Mouse (Mus musculus) forebrain, embryonic 10.5 days (tissue): ENCODE data around the gene Lipt2. TPM values are rescaled to one million over a fixed set of nuclear protein-coding genes. Genes with fewer than 3 reads are reported as not detected.

Experiments used
- DNase-seq: peaks from one replicate; pipeline ENCODE4 v3.0.0-alpha.2; 2017; ENCODE audit warnings: low spot score; ENCODE audit errors: extremely low spot score
- H3K27ac ChIP-seq: fragments of 300-500 bp; sonication (generic); 2 replicates; pipeline ENCODE4 v1.5.1; 2016; ENCODE audit warnings: mild to moderate bottlenecking
- H3K27me3 ChIP-seq: fragments of 300-500 bp; sonication (generic); 2 replicates; pipeline ENCODE4 v1.6.1; 2016; ENCODE audit warnings: mild to moderate bottlenecking; ENCODE audit not compliant: poor library complexity, severe bottlenecking
- H3K36me3 ChIP-seq: fragments of 300-500 bp; sonication (generic); replicated peaks from 2 replicates; pipeline ENCODE4 v1.6.1; 2016; ENCODE audit warnings: mild to moderate bottlenecking, moderate library complexity
- H3K4me1 ChIP-seq: fragments of 300-500 bp; sonication (generic); 2 replicates; pipeline ENCODE4 v1.6.1; 2016
- H3K4me3 ChIP-seq: fragments of 300-500 bp; sonication (generic); 2 replicates; pipeline ENCODE4 v1.5.1; 2016; ENCODE audit warnings: mild to moderate bottlenecking, moderate library complexity
- H3K9me3 ChIP-seq: fragments of 300-500 bp; sonication (generic); 2 replicates; pipeline ENCODE4 v1.6.1; 2016; ENCODE audit warnings: mild to moderate bottlenecking, moderate library complexity
- WGBS: fragments of 180-500 bp; shearing (Covaris S2); methylation state at CpG from one replicate; pipeline ENCODE4 v1.1.7; 2016; 5-methylcytosine and 5-hydroxymethylcytosine counted together
- polyA plus RNA-seq: library from polyadenylated mRNA; unstranded; fragments of >200 nt; fragmentation: Nextera tagmentation; extraction: Ambion mirVana; gene quantifications from 2 replicates; pipeline ENCODE4 v1.2.1, GENCODE M21; 2016

Lipt2 gene
- polyA plus RNA-seq, 1 experiment from 2014 or later = 22.7 TPM

GRCm38 (mm10) chr7:100132379-100132778, 26.7 kb upstream of the Lipt2 start:
- Histone ChIP-seq H3K27ac (no peak overlapping the region), H3K4me3 (no peak overlapping the region), H3K27me3 (no peaks in the 10 kb centered on the region), H3K36me3 (no peaks in the 10 kb centered on the region), H3K9me3 (no peaks in the 10 kb centered on the region), H3K4me1 (peaks cover 19% of the 10 kb centered on the region)
- WGBS = 89% methylated on average over 1 of the region's 1 CpGs
- no peak for DNase-seq

GRCm38 (mm10) chr7:100137038-100137437, 22.0 kb upstream of the Lipt2 start:
- 84% methylated on average over 9 of the region's 9 CpGs for WGBS
- Histone ChIP-seq H3K27ac (no peak overlapping the region), H3K4me3 (no peak overlapping the region), H3K27me3 (no peaks in the 10 kb centered on the region), H3K9me3 (no peaks in the 10 kb centered on the region), H3K36me3 (no peaks in the 10 kb centered on the region), H3K4me1 (peaks cover 7% of the 10 kb centered on the region; the same call in 1 of the 2 replicates)
- no peak for DNase-seq

DNA sequence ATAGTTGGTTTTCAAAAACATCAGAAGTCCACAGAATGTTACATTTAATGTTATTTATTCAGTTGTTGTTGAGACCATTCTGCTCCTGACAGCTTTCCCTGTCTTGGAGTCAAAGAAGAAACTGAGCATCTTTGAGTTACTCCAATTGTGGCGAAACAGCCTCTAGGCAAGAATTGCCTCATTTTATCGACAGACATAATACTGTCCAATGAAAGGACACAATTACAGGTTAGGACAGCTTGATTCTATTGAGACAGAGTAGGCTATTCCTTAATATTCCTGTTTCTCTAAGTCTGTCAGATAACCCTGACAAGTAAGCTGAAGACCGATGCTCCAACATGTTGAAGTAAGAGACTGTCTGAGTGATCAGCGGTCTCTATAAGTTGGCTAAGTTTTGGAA, 21.0 kb upstream of the Lipt2 start:
- Histone ChIP-seq H3K27me3 (no peaks in the 10 kb centered on the region), H3K4me3 (no peak overlapping the region), H3K9me3 (peaks cover 5% of the 10 kb centered on the region; the same call in 1 of the 2 replicates), H3K36me3 (no peaks in the 10 kb centered on the region), H3K27ac (no peak overlapping the region), H3K4me1 (peaks cover 7% of the 10 kb centered on the region; the same call in 1 of the 2 replicates)
- WGBS = 95% methylated on average over 4 of the region's 4 CpGs
- no peak for DNase-seq

DNA sequence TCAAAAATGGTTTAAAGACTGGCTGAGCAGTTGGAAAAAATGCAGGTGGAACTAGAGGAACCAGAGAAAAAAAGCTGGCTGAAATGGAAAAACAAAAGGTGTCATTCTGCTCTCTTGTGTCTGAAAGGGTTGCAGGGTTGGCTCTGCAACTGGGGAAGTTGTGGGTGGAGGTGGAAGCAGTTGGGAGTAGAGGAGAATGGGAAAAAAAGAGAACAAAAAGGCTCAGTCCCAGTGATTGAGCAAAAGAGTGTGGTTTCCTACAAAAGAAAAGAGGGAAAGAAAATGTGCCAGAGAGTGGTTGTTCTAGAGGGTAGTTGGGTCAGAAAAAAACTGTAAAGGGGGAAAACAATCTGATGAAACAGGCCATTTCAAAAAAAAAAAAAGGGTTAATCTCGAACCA, 18.5 kb upstream of the Lipt2 start:
- H3K27ac ChIP-seq = no peak overlapping the region
- peaks cover 5% of the 10 kb centered on the region; the same call in 1 of the 2 replicates for H3K9me3 ChIP-seq
- DNase-seq = no peak
- no peaks in the 10 kb centered on the region for H3K27me3 ChIP-seq
- 83% methylated on average over 1 of the region's 1 CpGs for WGBS
- H3K4me3 ChIP-seq = no peak overlapping the region
- peaks cover 6% of the 10 kb centered on the region; the same call in 1 of the 2 replicates for H3K4me1 ChIP-seq
- H3K36me3 ChIP-seq = no peaks in the 10 kb centered on the region

DNA sequence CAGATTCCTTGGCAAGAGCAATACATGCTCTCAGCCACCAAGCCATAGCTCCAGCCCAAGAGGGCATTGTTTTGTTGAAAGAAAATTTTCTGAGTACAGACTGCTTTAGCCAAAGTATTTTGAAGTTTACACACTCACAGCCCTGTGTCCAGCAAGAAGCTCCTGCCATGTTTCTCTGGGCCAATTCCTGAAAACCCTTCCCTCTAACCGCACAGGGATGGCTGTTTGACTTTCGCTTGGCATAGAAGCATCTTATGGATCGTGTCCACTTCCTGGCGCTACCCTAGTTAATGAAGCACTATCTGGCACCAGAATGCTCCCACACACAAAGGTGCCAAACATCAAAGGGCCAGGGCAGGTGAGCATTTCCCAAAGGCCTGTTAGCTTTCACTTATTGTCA, 10.5 kb upstream of the Lipt2 start:
- no peak for DNase-seq
- WGBS = 94% methylated on average over 4 of the region's 4 CpGs
- peaks cover 4% of the 10 kb centered on the region; the same call in 1 of the 2 replicates for H3K4me1 ChIP-seq
- H3K27ac ChIP-seq = no peak overlapping the region
- H3K27me3 ChIP-seq = no peaks in the 10 kb centered on the region
- no peak overlapping the region for H3K4me3 ChIP-seq
- H3K9me3 ChIP-seq = no peaks in the 10 kb centered on the region
- no peaks in the 10 kb centered on the region for H3K36me3 ChIP-seq

- no peak overlapping the region for H3K4me3 ChIP-seq
- H3K27ac ChIP-seq = no peak overlapping the region
- WGBS = 62% methylated on average over 10 of the region's 10 CpGs
- no peaks in the 10 kb centered on the region for H3K36me3 ChIP-seq
- H3K9me3 ChIP-seq = no peaks in the 10 kb centered on the region
- no peaks in the 10 kb centered on the region for H3K27me3 ChIP-seq
- no peak for DNase-seq
- peaks cover 4% of the 10 kb centered on the region; the same call in 1 of the 2 replicates for H3K4me1 ChIP-seq
These were observed 9.0 kb upstream of the Lipt2 start for GRCm38 (mm10) chr7:100150086-100150485.

- DNase-seq = no peak
- no peaks in the 10 kb centered on the region for H3K9me3 ChIP-seq
- H3K4me1 ChIP-seq = peaks cover 4% of the 10 kb centered on the region; the same call in 1 of the 2 replicates
- H3K4me3 ChIP-seq = no peak overlapping the region
- H3K27ac ChIP-seq = no peak overlapping the region
- no peaks in the 10 kb centered on the region for H3K27me3 ChIP-seq
- H3K36me3 ChIP-seq = no peaks in the 10 kb centered on the region
- WGBS = 87% methylated on average over 11 of the region's 11 CpGs
These were observed 8.5 kb upstream of the Lipt2 start for GRCm38 (mm10) chr7:100150626-100151025.

DNA sequence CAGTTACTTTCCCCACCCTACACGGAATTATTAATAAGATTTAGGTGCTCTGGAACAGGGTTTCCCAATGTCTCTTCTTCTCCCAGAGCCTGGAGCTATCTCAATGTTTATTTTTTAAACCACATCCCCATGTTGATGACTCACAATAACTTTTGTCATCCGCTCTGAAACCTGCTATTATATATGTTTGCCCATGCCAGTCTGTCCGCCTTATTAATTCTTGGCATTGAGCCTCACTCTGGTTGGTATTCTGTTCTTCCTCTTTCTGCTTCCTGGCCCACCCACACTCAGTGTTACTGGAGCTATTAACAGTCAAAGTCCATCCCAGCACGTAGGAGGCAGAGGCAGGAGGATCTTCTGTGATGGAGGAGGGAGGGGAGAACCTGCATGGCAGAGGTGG, 1.4 kb upstream of the Lipt2 start:
- no peak for DNase-seq
- WGBS = 82% methylated on average over 4 of the region's 4 CpGs
- H3K27me3 ChIP-seq = peaks cover 18% of the 10 kb centered on the region

GRCm38 (mm10) chr7:100160006-100160405, 929 bp downstream of the Lipt2 start:
- peak overlapping the region; percentile 97 for H3K27ac ChIP-seq
- peak overlapping the region; percentile 73 for H3K4me3 ChIP-seq
- peaks cover 4% of the 10 kb centered on the region; the same call in 1 of the 2 replicates for H3K36me3 ChIP-seq
- H3K27me3 ChIP-seq = peaks cover 18% of the 10 kb centered on the region
- H3K9me3 ChIP-seq = no peaks in the 10 kb centered on the region
- WGBS = 78% methylated on average over 7 of the region's 7 CpGs
- DNase-seq = no peak
- peaks cover 17% of the 10 kb centered on the region for H3K4me1 ChIP-seq

More for the DNA sequence above, 1.4 kb upstream of the Lipt2 start:
- H3K4me3 ChIP-seq = no peak overlapping the region
- peaks cover 17% of the 10 kb centered on the region for H3K4me1 ChIP-seq
- H3K27ac ChIP-seq = no peak overlapping the region
- H3K36me3 ChIP-seq = peaks cover 4% of the 10 kb centered on the region; the same call in 1 of the 2 replicates
- H3K9me3 ChIP-seq = no peaks in the 10 kb centered on the region

GRCm38 (mm10) chr7:100163506-100163905, 4.4 kb downstream of the Lipt2 start:
- H3K27me3 ChIP-seq = peaks cover 2% of the 10 kb centered on the region; the same call in 1 of the 2 replicates
- H3K36me3 ChIP-seq = peaks cover 4% of the 10 kb centered on the region; the same call in 1 of the 2 replicates
- DNase-seq = no peak
- H3K4me1 ChIP-seq = peaks cover 17% of the 10 kb centered on the region
- WGBS = 92% methylated on average over 4 of the region's 4 CpGs
- H3K9me3 ChIP-seq = no peaks in the 10 kb centered on the region
- no peak overlapping the region for H3K27ac ChIP-seq
- H3K4me3 ChIP-seq = no peak overlapping the region

- no peaks in the 10 kb centered on the region for H3K36me3 ChIP-seq
- H3K27ac ChIP-seq = no peak overlapping the region
- no peaks in the 10 kb centered on the region for H3K9me3 ChIP-seq
- no peaks in the 10 kb centered on the region for H3K4me1 ChIP-seq
- H3K27me3 ChIP-seq = no peaks in the 10 kb centered on the region
- H3K4me3 ChIP-seq = no peak overlapping the region
- no peak for DNase-seq
- 80% methylated on average over 11 of the region's 11 CpGs for WGBS
These were observed 9.6 kb downstream of the Lipt2 start for GRCm38 (mm10) chr7:100168654-100169053.

DNA sequence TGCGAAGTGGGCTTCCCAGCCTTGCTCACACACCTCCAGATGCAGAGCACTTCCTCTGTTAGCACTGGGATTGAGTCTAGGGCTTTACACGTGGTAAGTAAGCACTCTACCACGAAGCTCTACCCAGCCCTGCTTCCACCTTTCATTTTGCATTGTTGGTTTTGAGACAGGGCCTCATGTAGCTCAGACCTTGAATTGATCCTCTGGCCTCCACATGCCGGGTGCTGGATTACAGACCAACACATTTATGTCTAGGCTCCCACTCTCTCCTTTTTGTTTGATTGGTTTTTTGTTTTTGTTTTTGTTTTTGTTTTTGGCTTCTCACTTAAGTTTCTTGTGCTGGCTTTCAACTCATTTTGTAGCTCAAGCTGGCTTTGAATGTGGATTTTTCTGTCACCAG, 11.7 kb downstream of the Lipt2 start:
- 70% methylated on average over 4 of the region's 4 CpGs for WGBS
- H3K36me3 ChIP-seq = no peaks in the 10 kb centered on the region
- no peaks in the 10 kb centered on the region for H3K4me1 ChIP-seq
- no peak overlapping the region for H3K4me3 ChIP-seq
- H3K9me3 ChIP-seq = no peaks in the 10 kb centered on the region
- no peak for DNase-seq
- H3K27me3 ChIP-seq = no peaks in the 10 kb centered on the region
- no peak overlapping the region for H3K27ac ChIP-seq

DNA sequence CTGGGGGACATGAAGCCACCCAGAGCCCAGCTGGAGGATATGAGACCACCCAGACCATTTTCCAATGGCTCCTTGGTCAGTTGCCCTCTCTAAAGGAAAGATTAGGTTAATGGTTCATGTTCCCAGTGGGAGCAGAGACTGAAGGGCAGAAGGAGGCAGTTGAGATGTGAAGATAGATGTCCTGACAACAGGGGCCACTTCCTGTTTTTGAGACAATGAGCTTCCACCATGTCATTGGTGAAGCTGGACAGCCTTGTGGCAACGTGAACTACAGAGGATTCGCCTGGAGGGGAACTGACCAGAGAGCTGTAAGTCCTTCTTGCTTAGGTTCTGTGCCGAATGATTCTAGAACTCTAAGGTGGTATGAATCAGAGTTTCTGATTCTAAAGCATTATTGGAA, 17.2 kb downstream of the Lipt2 start, which contains the start of gene Kcne3:
Kcne3 (plus strand) TSS at position 234 of the 400 bp plus-strand sequence.
- Histone ChIP-seq H3K27me3 (peaks cover 55% of the 10 kb centered on the region), H3K4me1 (peaks cover 20% of the 10 kb centered on the region), H3K36me3 (no peaks in the 10 kb centered on the region), H3K9me3 (no peaks in the 10 kb centered on the region), H3K27ac (no peak within 1 kb of the TSS), H3K4me3 (no peak within 1 kb of the TSS)
- no peak for DNase-seq
- 74% methylated on average over 3 of the region's 3 CpGs for WGBS
